Comparison of ENCODE assay signal across 14 mouse cellular contexts in the genomic region with DNA sequence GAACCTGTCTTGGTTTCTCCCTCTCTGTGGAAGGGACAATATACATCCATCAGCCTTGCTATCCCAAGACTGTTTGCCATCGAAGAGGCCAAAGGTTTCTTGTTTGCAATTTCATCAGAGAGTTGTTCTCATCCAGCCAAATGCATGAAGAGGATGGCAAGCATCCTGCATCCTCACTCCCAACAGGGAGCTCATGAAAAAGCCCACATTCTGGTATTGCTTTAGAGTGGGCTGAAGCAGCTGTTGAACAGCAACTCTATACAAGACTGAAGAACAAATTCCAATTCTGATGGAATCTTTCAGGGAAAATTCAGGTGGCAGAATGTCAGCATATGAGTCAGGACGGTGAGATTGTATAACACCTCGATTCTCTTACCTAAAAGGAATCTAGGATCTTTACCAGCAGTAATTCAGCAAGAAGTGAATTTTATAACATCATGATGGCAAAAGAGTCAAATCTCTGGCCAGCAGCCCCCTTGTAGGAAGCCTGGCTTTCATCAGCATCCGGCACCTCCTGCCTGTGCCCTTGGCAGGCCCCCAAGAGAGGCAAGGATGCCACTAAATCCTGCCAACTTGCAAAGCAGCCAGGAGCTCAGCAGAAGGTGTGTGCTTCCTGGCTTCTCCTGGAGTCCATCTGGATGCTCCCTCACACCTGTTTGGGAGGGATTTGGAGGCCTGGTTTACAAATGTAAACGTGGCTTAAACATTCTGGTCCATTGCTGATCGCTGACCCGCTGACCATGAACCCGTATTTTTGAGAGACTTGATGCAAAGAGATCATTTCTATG.
DNase-seq lines count a peak whose midpoint lies in the region; ATAC-seq lines count a peak whose summit lies in the region.
"Had no signal": no experiment of that assay in that cellular context is flagged by ENCODE, and none has a peak within 500 bp of the region (broad histone marks: within the 10 kb centered on the region; RNA-seq: fewer than 3 reads in every experiment).

No protein-coding gene starts in this region.

- no peaks in the 10 kb centered on the region for H3K9me3 ChIP-seq in forebrain, embryonic 16.5 days (ENCODE audit: control insufficient read depth, low read length)
- H3K9me3 ChIP-seq in forebrain, embryonic 11.5 days (ENCODE audit: control insufficient read depth, low read length), result no peaks in the 10 kb centered on the region
- no peaks in the 10 kb centered on the region for H3K9me3 ChIP-seq in limb, embryonic 10.5 days (replicated peaks)
- H3K9me3 ChIP-seq: hindbrain, embryonic 10.5 days; kidney, embryonic 15.5 days had no signal

- no peak for DNase-seq in forebrain, embryonic 11.5 days (ENCODE audit: low spot score)
- DNase-seq in cerebellum, adult 8-10 months, result peak; percentile 99
- DNase-seq in layer of hippocampus, adult 9-11 months, result peak; percentile 67
- peak; percentile 6 to 34 for DNase-seq in right cerebral cortex, adult 2 months (ENCODE audit: low spot score in 2 of 2)
- no peak for DNase-seq in urinary bladder, postnatal 25 days (ENCODE audit: low spot score)
- DNase-seq in urinary bladder, adult 2 months (ENCODE audit: low spot score), result no peak
- no peak for DNase-seq in limb, embryonic 10.5 days (ENCODE audit: low spot score)
- DNase-seq: adrenal gland, adult 8-10 months; thymus, postnatal 25 days had no signal

- peak; percentile 71 for ATAC-seq in forebrain, embryonic 16.5 days
- no peak for ATAC-seq in forebrain, embryonic 11.5 days (replicated peaks; ENCODE audit: low FRiP score)

- no peak overlapping the region for H3K9ac ChIP-seq in forebrain, embryonic 16.5 days (replicated peaks; ENCODE audit: low read depth, low read length)
- H3K9ac ChIP-seq in forebrain, embryonic 11.5 days (ENCODE audit: low read length), result no peak overlapping the region
- H3K9ac ChIP-seq: kidney, embryonic 15.5 days had no signal

- peaks cover 3% of the 10 kb centered on the region; the same call in 1 of the 2 replicates for H3K4me1 ChIP-seq in forebrain, embryonic 16.5 days (replicated peaks; ENCODE audit: control insufficient read depth, insufficient read depth, low read length)
- no peaks in the 10 kb centered on the region for H3K4me1 ChIP-seq in forebrain, embryonic 11.5 days (replicated peaks; ENCODE audit: control insufficient read depth, insufficient read depth, low read length)
- no peaks in the 10 kb centered on the region for H3K4me1 ChIP-seq in limb, embryonic 10.5 days
- H3K4me1 ChIP-seq: hindbrain, embryonic 10.5 days had no signal

- H3K4me3 ChIP-seq in forebrain, embryonic 16.5 days (replicated peaks; ENCODE audit: low read length), result no peak overlapping the region
- H3K4me3 ChIP-seq in forebrain, embryonic 11.5 days (ENCODE audit: low read depth, low read length), result no peak overlapping the region
- no peak overlapping the region for H3K4me3 ChIP-seq in limb, embryonic 10.5 days
- H3K4me3 ChIP-seq: hindbrain, embryonic 10.5 days; kidney, embryonic 15.5 days had no signal

- WGBS in forebrain, embryonic 16.5 days, result 67% methylated on average over 8 of the region's 8 CpGs
- WGBS in forebrain, embryonic 11.5 days, result 78% methylated on average over 8 of the region's 8 CpGs
- WGBS in limb, embryonic 10.5 days, result 82% methylated on average over 8 of the region's 8 CpGs

- no peaks in the 10 kb centered on the region for H3K36me3 ChIP-seq in forebrain, embryonic 16.5 days (ENCODE audit: control insufficient read depth, insufficient read depth)
- no peaks in the 10 kb centered on the region for H3K36me3 ChIP-seq in forebrain, embryonic 11.5 days (ENCODE audit: control insufficient read depth, insufficient read depth, low read length)
- no peaks in the 10 kb centered on the region for H3K36me3 ChIP-seq in limb, embryonic 10.5 days
- H3K36me3 ChIP-seq: hindbrain, embryonic 10.5 days; kidney, embryonic 15.5 days had no signal

- H3K4me2 ChIP-seq in forebrain, embryonic 16.5 days (ENCODE audit: low read length), result no peak overlapping the region
- H3K4me2 ChIP-seq in forebrain, embryonic 11.5 days (ENCODE audit: low read depth, low read length, severe bottlenecking), result no peak overlapping the region
- H3K4me2 ChIP-seq: kidney, embryonic 15.5 days; liver, embryonic 11.5 days had no signal

- no peaks in the 10 kb centered on the region for H3K27me3 ChIP-seq in forebrain, embryonic 16.5 days (replicated peaks; ENCODE audit: control insufficient read depth, insufficient read depth, low read length)
- no peaks in the 10 kb centered on the region for H3K27me3 ChIP-seq in forebrain, embryonic 11.5 days (ENCODE audit: control insufficient read depth, insufficient read depth, low read length)
- H3K27me3 ChIP-seq in limb, embryonic 10.5 days (ENCODE audit: low read depth, poor library complexity, severe bottlenecking), result no peaks in the 10 kb centered on the region
- H3K27me3 ChIP-seq: kidney, embryonic 15.5 days had no signal

- no peak overlapping the region for H3K27ac ChIP-seq in forebrain, embryonic 16.5 days (ENCODE audit: low read length)
- H3K27ac ChIP-seq in forebrain, embryonic 11.5 days (ENCODE audit: low read depth, low read length), result no peak overlapping the region
- H3K27ac ChIP-seq in limb, embryonic 10.5 days, result no peak overlapping the region
- H3K27ac ChIP-seq: hindbrain, embryonic 10.5 days; kidney, embryonic 15.5 days; macrophage had no signal

Comparison
In these comparisons a context has a peak if more than half of its experiments do, and no peak if none do; other contexts are left out.
1. DNase-seq: peak in cerebellum, adult 8-10 months (single experiment), layer of hippocampus, adult 9-11 months (single experiment) and right cerebral cortex, adult 2 months (2 of 2); none in forebrain, embryonic 11.5 days (single experiment), urinary bladder, postnatal 25 days (single experiment), urinary bladder, adult 2 months (single experiment) and limb, embryonic 10.5 days (single experiment).